Mouse (Mus musculus): ENCODE data around the gene H2-DMa.
"Not testable (repeated sequence)": the region's sequence is repeated elsewhere in the genome, so short reads cannot be mapped to it uniquely, and the experiment has no call there.

Gene H2-DMa

DNA sequence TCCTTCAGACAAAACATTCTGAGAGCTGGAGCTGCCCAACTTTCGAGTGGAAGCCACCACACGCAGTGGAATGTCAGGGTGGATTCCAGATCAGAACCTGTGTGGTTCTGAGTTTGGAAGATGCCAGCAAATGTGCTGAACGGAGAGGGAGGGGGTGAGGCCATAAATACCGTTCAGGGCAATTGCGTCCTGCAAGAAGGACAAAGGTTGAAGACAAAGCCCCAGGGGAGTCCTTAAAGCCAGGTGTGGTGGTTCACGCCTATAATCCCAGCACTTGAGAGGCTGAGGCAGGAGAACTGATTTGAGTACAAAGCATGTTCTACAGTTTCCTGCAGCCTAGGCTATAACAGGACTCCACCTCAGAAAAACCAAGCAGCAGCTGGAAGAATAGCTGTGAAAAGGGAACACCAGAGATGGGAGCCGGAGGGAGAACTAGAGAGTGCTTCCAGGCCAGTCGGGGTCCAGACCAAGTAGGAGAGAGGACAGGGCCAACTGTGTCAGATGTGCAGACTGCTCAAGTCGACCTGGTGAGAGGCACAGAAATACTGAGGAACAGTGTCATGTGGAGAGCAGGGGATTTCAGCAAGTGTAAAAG lies 7.6 kb downstream of the H2-DMa start:
- DNase-seq: peak in 1 of 2 experiments; percentile 7

DNA sequence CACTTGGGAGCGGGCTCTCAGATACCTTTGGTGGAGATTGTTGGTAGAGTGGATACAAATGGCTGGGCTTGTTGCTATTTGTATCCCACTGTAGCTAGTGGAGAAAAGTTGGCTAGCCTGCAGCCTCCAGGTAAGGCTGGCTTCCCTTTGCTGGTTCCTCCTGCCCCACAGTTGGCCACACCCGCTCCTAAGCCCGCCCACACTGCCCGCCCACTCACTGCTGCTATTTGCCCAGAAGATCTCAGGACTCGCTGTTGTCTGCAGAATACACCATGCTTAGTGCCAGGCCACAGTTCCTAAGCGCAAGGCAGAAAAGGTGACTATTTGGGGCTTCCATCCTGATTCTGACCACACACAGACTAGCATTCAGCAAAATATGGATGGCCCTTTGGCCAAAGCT lies 8.1 kb downstream of the H2-DMa start:
- DNase-seq: peak; percentile 65 to 71

DNA sequence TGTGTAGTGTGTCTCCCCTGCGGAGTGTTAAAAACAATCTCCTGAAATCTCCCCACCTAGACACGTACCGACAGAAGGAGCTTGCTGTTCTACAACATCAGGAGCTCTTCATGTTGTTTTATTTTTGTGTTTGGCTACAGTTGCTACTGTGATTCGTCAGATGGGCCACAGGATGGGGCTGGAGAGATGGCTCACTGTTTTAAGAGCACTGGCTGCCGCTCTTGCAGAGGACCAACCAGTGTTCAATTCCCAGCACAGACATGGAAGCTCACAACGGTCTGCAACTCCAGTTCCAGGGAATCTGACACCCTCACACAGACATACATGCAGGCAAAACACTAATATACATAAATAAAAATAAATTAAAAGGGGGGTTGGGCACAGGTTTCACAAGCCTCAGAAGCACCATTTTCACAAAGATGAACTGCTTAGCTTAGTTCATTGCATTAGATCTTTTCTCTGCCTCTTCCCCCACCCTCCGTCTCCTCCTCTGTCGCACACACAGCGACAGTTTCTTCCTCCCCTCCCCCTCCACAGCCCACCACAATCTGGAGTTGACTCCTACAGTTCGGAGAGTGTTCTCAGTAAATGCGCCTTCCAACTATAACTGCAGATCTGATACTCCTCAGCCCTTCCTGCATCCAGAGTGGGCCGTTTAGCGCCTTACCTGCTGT lies 9.1 kb downstream of the H2-DMa start:
- peak; percentile 10 to 32 for DNase-seq

DNA sequence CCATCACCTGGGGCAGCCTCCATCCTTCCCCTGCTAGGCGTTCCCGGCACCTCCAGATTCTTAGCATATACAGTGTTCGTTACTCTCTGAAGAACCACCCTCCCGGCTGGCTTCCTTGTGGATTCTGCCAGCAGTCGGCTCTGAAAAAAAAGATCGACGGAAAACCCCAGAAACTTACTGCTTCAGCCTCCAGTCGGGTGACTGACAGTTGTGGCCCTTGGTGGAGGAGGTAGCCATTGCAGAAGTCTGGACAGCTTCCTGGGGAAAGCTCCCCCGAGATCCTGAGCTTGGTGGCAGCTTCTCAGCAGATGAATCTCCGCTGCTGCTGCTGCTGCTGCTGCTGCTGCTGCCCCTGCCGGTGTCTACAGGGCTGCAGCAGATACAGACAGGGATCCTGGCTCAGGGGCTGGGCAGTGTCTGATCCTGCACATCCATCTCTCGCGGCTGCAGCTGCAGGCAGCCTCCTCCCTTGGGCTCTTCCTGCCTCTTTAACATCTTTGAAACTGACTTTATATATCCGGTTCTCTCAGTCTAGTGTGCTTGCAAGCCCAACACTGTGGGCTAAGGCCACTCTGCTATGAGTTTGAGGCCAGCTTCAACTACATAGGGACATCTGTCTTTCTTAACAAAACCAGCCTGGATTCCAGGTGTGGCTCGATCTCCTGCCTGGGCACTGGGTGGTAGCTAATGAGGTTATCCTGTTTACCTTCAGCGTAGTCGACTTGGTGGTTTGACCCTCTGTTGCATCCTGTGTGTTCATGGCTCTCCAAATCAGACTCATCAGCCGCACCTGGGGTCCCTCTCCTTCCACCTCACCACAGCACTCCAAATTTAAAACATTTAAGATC lies 9.8 kb downstream of the H2-DMa start:
- peak in 1 of 2 experiments; percentile 2 for DNase-seq

DNA sequence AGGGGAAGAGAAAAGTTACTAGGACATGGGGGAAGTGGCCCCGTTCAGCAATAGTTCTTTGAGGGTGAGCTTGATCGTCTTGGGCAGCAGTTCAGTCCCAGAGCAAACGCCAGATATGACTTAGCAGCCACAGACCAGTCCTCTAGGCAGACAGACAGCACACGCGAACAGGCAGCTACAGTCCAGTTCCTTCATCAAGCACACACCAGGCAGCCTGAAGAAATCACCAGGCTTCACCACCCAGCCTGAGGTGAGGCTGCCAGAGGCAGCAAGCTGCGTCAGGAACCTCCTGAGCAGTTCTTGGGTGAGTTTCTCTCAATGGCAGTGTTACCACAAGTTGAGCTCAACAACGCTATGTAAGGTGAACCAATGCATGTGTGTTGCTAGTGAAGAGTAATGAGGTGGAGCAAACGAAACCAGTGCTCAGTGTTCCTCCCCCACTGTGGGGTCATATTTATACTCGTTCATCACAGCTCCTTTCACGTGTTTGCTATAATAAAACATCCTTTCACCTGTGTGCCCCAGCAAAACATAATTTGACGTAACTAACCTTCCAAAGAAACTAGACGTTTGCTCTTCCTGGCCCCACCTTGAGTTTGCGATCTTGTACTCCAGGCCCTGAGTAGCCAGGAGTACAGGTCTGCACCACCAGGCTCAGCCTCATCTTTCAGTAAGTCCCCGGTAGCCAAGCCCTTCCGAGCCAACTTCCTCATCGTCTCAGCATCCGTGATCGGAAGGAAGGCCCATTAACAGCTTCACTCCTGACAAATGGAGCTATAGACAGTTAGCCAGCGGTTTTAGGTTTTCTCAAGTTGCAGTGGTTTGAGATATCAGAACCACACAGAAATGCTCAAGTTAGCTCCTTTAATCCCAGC lies 11.0 kb downstream of the H2-DMa start:
- DNase-seq: peak in 1 of 2 experiments; percentile 2

DNA sequence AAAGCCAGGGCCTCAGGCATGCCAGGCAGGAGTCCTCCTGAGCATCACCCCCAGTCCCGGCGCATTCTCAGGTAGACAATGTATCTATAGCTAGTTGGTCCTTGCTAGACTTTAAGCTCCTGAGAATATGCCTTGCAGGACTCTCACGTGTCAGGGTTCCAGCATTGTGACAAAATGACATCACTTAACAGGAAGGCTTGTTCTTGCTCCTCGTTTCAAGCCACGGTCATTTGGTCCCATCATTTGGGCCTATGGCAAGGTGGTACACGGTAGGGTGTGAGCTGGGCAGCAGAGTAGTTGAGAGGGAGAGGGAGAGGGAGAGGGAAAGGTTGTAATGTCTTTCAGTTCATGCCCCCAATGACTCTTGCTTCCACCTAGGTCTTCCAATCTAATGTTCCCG lies 12.6 kb downstream of the H2-DMa start:
- peak in 1 of 2 experiments; percentile 1 for DNase-seq

DNA sequence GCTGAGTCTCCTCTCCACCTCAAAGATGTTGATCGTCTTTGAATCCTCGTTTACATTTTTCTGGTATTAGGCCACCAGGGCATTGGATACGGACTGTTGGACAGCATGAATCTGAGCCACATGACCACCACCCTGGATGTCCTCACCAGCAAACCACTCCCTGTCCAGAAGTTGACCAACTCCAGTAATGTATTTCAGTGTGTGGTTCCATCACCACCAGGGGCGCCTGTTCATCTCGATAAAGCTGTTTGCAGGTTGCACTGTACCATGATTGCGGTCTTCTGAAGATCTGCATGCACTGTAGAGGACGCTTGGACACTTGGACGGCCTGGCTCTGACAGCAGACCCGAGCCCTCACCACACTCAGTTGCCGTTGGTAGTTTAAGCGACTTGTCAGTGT lies 13.9 kb downstream of the H2-DMa start:
- DNase-seq: peak in 1 of 2 experiments; percentile 5

DNA sequence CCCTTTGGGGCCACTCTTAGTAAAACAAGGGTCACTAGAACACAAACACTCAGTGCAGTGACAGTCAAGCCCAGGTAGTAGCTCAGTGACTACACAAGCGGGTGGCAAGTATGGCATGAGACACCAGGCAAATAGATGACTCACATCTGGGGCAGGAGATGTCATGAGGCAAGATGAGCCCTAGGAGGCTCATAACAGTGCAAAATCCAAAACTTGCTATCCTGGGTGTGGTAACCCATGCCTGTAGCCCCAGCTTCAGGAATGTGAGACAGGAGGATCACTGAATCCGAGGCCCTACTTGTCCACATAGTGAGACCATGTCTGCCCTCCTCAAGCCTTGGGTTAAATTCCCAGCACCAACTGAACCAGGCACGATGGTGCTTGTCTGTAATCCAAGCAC lies 15.1 kb downstream of the H2-DMa start:
- peak in 1 of 2 experiments; percentile 4 for DNase-seq

DNA sequence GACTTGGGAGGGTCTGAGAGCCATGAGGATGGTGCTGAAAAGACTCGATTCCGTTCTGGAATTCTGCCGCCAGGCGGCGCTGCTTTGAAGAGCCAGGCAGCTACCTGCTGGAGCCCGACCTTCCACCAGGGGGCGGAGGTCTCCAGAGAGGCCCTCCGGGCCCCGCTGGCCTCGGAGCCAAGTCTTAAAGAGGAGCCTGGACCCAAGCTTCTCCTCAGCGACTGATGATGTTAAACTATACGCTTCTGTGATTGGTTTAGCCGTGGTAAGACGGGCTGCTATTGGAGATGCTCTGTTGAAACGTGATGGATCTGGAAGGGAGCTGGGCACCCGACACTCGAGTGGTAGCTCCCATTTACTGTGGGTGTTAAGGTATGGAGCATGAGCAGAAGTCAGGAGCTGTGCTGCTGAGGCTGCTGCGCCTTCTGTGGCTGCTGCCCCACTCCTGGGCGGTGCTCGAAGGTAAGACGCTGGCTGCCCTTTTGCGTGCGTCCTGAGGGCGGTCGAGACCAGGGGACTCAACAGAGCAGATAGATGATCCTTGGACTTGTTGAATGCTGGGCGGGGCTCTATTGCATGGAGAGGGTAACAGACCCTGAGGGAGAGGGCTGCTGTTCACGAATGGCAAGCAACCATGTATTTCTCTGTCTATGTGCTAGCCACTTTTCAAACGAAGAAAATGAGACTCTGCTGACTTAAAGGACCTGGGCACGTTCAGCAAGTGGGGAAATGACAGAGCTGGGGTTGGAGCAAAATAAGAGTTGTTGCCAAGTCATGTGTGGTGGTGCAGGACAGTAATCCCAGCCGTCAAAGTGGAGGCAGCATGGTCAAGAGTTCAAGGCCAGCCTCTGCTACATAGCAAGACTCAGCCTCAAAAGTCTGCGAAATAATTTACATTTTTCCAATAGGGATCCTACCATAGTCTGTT lies 16.2 kb downstream of the H2-DMa start:
- DNase-seq: peak; percentile 99 to 100

DNA sequence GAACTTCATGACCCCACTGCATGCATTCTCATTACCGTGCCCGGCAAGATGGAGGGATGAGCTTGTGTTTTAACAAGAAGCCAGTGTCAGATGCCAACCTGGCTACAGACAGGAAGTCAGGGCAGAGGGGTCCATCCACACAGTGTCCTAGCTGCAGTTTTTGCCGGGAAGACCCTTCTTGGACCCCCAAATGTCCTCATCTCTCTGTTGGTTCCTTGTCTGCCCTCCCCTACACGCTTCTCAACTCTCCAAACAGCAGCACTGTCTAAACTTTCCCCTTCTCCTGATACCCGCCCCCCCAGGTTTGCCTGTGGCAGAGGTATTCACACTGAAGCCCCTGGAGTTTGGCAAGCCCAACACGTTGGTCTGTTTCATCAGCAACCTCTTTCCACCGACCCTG lies 18.3 kb downstream of the H2-DMa start:
- peak in 1 of 2 experiments; percentile 2 for DNase-seq

DNA sequence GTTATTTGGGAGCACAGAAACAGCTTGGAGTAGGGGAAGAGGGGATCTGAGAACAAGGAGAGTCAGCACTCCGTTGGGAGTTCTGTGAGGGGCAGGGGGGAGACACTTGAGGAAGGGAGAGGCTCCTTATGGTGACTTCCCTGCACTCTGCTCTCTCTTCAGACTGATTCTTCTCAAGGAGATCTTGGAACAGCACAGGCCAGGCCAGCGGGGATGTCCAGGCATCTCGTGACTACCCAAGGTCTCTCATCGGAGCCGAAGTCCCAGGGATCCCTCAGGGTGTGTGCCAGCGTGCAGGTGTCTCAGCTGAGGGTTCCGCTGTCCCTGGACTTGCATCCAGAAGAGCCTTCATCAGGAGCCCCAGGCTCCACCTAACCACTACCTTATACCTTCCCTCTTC lies 19.3 kb downstream of the H2-DMa start:
- no peak for DNase-seq

DNA sequence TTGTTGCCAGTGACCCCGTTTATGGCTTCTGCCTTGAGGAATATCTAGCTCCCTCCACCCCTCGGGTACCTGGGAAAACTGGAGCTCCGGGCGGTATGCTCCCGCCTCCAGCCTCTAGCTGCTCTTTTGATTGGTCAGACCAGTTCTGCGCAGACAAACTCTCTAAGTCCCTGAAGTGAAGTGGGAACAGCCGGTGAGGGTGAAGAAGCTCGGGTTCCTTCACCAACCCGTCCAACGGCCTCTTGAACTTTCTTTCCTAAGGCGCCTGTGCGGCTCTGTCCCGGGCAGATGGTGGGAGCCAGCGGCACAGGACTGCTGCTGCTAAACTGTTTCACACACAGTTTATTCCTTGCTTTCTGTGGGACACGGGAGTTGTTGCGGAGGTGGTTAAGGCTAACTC lies 20.1 kb downstream of the H2-DMa start:
- peak in 1 of 2 experiments; percentile 14 for DNase-seq

DNA sequence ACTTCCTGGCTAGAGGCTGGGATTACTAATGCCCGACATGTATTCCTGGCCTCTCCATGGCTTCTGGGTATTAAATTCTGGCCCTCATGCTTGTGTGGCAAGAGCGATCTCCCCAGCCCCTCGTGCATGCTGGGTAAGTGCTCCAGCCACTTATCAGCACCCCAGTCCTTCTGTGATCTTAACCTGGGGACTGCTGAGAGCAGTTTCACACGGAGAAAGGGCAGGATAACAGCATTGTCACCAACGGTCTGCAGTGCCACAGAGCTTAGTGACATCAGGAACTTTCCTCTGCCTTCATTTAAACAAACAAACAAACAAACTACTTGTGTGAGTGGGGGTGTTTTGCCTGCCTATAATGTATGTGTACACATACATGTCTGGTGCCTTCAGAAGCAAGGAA lies 20.9 kb downstream of the H2-DMa start:
- no peak for DNase-seq

DNA sequence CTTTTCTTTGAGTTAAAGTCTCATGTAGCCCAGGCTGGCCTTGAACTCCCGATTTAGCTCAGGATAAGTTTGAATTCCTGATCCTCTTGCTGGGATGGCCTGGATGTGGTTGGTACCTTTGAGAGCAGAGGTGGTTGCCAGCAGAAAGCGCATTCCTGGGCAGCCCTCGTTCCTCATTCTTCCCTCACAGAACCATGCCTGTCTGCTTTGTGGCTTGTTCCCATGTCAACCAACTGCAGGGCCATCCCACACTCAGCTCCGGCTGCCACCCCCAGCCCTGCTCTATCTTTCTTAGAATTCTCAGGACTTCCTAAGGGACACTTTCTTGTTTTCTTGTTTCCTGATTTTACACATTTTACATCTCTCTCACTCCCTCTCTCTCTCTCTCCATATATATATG lies 22.1 kb downstream of the H2-DMa start:
- no peak for DNase-seq

DNA sequence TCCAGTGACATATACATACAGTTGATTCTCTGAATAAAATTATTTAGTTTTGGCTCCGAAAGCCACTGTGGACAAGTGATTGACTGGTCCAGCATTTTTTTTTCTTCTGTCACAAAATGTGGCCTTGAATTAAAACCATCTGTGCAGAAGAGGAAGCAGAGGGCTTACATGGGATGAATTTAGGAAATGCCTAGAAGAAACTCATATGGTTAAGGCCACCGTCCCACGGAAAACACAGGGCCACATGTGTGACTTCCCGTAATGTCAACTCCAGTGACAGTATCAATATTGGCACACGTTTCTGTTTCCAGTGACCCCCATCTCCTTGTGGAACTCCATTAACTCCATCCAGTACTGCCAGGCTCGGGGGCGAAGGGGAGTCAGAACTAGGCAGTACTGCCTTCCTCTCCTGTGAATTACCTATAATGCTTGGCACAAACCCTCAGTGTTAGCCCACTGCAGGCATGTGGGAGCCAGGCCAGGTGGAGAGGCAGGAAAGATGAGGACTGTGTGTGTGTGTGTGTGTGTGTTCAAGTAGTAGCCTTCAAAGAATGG lies 23.2 kb downstream of the H2-DMa start:
- no peak for DNase-seq

DNA sequence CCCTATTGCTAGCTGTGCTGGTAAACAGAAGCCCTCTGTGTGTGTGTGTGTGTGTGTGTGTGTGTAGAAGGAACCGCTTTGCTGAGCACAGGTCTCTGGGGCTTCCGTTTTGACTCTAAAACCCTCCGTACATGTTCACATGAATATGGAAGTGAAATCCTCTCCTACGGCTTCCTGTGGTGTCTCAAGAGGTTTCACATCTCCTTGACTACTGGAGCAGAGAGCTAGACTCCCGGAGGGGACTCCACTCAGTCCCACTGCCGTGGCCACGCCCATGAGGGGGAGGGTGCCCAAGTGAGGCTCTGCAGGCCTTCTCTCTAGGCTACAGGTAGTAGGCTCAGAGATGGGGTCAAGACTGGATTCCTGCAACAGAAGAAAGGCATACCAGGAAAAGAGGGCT lies 23.7 kb downstream of the H2-DMa start, which contains the start of gene H2-DMb2:
Gene H2-DMb2 (plus strand): TSS at position 275 of the 400 bp plus-strand sequence.
- no peak for DNase-seq

DNA sequence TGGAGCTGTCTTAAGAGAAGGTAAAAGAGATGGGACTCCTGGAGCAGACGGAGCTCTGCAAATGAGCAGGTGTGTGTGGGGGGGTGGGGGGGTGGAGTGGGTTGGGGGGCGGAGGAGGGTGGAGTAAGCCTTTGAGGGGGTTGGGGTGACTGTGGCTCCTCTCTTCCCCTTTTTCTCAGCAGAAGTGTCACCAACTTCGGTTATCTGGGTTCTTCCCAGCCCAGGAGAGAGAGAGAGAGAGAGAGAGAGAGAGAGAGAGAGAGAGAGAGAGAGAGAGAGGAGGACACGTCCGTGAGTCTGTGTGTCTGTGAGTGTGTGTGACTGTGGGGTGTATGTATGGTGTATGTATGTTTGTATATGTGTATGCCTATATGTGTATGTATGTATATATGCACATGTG lies 24.1 kb downstream of the H2-DMa start:
- DNase-seq: no peak

DNA sequence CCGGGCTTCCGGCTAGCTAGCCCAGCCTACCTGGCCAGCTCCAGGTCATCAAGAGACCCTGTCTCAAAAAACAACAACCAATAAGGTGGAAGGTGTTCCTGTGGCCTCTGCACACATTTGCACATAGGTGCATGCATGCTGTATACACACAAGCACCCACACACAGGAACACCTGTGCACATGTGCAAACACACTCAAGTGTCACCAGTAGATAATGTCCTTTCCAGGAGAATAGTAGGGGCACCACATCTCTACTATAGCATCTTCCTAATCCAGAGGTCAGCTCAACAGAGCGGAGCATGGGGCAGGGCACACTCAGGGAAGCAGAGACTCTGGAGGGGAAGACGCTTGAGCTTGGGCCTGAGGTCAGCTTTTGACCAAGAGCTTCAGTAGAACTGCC lies 24.9 kb downstream of the H2-DMa start:
- not testable (repeated sequence) for DNase-seq

DNA sequence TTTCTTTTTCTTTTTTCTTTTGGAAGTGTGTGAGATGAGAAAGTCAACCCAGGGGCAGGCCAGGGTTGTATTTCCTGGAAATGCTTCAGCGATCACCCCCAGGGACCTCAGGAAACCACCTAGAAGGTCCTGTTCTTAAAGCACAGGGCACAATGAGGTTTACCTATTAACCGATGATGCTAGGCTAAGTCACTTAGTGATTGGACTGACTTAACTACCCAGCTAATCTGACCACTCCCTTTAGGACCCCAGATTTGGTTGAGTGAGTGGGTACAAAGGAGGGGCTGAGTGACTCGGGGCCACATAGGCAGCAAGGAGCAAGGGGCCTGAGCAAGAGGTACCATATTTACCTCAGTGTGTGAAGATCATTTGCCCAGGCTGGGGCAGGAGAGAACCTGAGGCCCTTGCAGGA lies 25.6 kb downstream of the H2-DMa start:
- DNase-seq: no peak

DNA sequence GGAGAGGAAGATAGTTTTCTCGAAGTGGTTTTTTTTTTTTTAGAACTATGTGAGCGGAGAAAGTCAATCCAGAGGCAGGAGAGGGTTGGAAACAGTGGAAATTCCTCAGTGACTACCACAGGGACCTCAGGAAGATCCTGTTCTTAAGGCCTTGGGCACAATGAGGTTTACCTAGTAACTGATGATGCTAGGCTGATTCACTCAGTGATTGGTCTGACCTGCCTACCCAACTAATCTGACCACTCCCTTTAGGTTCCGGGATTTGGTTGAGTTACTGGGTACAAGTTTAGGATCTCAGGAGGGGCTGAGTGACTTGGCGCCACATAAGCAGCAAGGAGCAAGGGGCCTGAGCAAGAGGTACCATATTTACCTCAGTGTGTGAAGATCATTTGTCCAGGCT lies 33.6 kb downstream of the H2-DMa start, which contains the start of gene H2-DMb1:
Gene H2-DMb1 (plus strand): TSS at position 150 of the 400 bp plus-strand sequence.
- peak; percentile 47 to 53 for DNase-seq

DNA sequence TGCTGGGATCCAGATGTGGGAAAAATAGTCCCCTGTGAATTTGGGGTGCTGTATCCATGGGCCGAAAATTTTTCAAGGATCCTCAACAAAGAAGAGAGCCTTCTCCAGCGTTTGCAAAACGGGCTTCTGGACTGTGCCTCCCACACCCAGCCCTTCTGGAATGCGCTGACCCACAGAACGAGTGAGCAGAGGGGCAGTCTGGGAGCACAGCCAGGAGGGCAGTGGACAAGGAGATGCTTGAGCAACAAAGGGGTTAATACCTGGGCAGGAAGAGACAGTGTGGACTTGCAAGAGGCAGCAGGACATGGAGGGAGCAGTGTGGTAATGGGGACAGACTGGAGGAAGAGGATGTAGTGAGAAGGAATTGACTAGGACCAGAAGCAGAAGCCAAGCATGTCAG lies 36.2 kb downstream of the H2-DMa start:
- no peak for DNase-seq
